Mouse (Mus musculus) ovary, postnatal 14 days (tissue): ENCODE data around the gene Gsdma2.

ENCODE experiments used
- DNase-seq: peaks from one replicate; pipeline ENCODE4 v3.0.0; 2022; ENCODE audit warnings: low spot score

Gene Gsdma2

DNA sequence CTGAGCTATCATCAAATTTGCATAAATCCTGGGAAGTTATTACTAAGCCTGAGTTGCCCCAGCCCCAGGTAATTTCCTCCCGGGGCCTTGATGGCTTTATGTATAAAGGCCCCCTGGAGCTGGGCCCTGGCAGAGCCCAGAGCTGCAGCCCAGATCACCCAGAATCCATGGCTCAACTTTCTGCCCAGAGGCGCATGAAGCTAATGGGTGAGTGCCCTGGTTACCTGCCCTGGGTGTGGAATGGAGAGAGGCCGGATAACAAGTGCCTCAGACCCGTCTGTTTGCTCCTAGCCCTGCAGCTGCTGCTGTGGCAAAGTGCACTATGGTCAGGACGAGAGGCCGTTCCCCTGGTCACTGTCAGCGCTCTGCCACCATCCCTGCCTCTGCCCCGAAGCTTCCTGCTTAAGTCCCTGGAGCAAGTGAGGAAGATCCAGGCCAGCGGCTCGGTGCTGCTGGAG is 54.7 kb downstream of the Gsdma2 start, which contains the start of gene Csf3:
Gene Csf3 (plus strand): TSS at position 51 of the 458 bp plus-strand sequence.
- no peak for DNase-seq

DNA sequence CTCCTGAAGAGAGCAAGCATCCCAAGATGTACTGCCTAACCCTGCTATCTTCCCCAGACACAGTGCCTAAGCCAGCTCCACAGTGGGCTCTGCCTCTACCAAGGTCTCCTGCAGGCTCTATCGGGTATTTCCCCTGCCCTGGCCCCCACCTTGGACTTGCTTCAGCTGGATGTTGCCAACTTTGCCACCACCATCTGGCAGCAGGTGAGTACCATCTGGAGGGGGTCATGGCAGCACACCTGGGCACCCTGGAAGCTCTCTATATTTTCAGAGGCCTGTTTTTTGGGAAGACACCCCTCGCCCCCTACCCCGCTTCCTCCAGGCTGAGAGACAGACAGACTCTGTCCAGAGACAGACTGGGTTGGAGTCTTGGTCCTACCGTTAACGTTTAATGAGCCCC is 55.8 kb downstream of the Gsdma2 start:
- no peak for DNase-seq

DNA sequence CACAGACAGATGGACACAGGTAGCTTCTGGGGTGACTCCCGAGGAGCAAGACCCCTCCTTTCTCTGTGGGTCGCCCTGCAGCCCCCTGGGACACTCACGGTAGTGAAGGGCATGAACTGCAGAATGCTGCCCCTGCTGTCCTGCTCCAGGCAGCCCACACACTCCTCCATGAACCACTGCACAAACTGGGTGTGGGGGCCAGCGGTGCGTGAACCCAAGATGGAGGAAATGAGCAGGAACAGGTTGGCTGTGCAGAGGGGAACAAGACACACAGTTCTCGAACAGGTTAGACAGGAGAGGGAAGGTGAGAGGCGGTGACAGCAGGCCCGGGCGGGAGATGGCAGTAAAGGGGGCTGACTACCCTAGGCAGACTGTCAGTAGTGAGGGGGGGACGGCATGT is 58.5 kb downstream of the Gsdma2 start:
- DNase-seq: no peak
